ENCODE assay signal across 28 mouse cellular contexts in genomic region chr19:10300809-10301208, GRCm38 (mm10). TPM values are rescaled to one million over a fixed set of nuclear protein-coding genes. Genes with fewer than 3 reads are reported as not detected.
DNase-seq lines count a peak whose midpoint lies in the region; ATAC-seq and TF ChIP-seq lines count a peak whose summit lies in the region.
"Had no signal": no experiment of that assay in that cellular context is flagged by ENCODE, and none has a peak within 500 bp of the region (broad histone marks: within the 10 kb centered on the region; RNA-seq: fewer than 3 reads in every experiment).

No protein-coding gene starts in this region.

- H3K9me3 ChIP-seq in hindbrain, embryonic 13.5 days: no peaks in the 10 kb centered on the region
- H3K9me3 ChIP-seq: embryonic facial prominence, embryonic 12.5 days; G1E; heart, embryonic 10.5 days; kidney, embryonic 15.5 days; limb, embryonic 15.5 days; midbrain, embryonic 15.5 days; neural tube, embryonic 15.5 days had no signal

- TF ChIP-seq CTCF in cortical plate, adult 2 months (IDR thresholded peaks at IDR 0.05; ENCODE audit: extremely low read depth, insufficient read depth, low read length): no peak

- H3K4me1 ChIP-seq in cortical plate, adult 2 months (ENCODE audit: control insufficient read depth, insufficient read depth, low read length): peaks cover 28% of the 10 kb centered on the region
- peaks cover 57% of the 10 kb centered on the region for H3K4me1 ChIP-seq in hindbrain, embryonic 13.5 days (replicated peaks)

- no peak for TF ChIP-seq POLR2A in cortical plate, adult 2 months (IDR thresholded peaks at IDR 0.05; ENCODE audit: extremely low read depth, insufficient read depth, low read length)

- H3K36me3 ChIP-seq in hindbrain, embryonic 13.5 days: no peaks in the 10 kb centered on the region
- H3K36me3 ChIP-seq: embryonic facial prominence, embryonic 12.5 days; G1E; heart, embryonic 10.5 days; kidney, embryonic 15.5 days; limb, embryonic 15.5 days; midbrain, embryonic 15.5 days; neural tube, embryonic 15.5 days had no signal

- H3K4me2 ChIP-seq in hindbrain, embryonic 13.5 days: no peak overlapping the region
- H3K4me2 ChIP-seq: embryonic facial prominence, embryonic 12.5 days; kidney, embryonic 15.5 days; limb, embryonic 15.5 days; lung, embryonic 14.5 days; midbrain, embryonic 15.5 days; neural tube, embryonic 15.5 days had no signal

- peaks cover 65% of the 10 kb centered on the region for H3K27me3 ChIP-seq in hindbrain, embryonic 13.5 days
- H3K27me3 ChIP-seq: midbrain, embryonic 15.5 days had no signal

- H3K27ac ChIP-seq in cortical plate, adult 2 months (ENCODE audit: insufficient read depth, low read length): 0 out of 2 replicates have a peak overlapping the region, but pooled peaks have one; percentile 18
- no peak overlapping the region for H3K27ac ChIP-seq in hindbrain, embryonic 13.5 days
- H3K27ac ChIP-seq: embryonic facial prominence, embryonic 12.5 days; heart, embryonic 10.5 days; hindbrain, postnatal 0 days; kidney, embryonic 15.5 days; limb, embryonic 15.5 days; liver, embryonic 14.5 days; midbrain, embryonic 15.5 days; neural tube, embryonic 15.5 days; stomach, postnatal 0 days had no signal

- no peak overlapping the region for H3K9ac ChIP-seq in hindbrain, embryonic 13.5 days
- H3K9ac ChIP-seq: embryonic facial prominence, embryonic 12.5 days; forebrain, postnatal 0 days; kidney, embryonic 15.5 days; limb, embryonic 15.5 days; liver, embryonic 14.5 days; lung, embryonic 14.5 days; midbrain, embryonic 15.5 days; neural tube, embryonic 15.5 days had no signal

- no peak overlapping the region for H3K4me3 ChIP-seq in cortical plate, adult 2 months (ENCODE audit: insufficient read depth, low read length)
- no peak overlapping the region for H3K4me3 ChIP-seq in hindbrain, embryonic 13.5 days
- H3K4me3 ChIP-seq: embryonic facial prominence, embryonic 12.5 days; heart, embryonic 10.5 days; kidney, embryonic 15.5 days; limb, embryonic 15.5 days; megakaryocyte, embryonic 14.5 days; midbrain, embryonic 15.5 days; neural tube, embryonic 15.5 days had no signal

- ATAC-seq in hindbrain, embryonic 13.5 days (ENCODE audit: low FRiP score): no peak
- ATAC-seq: forebrain, postnatal 0 days; hindbrain, postnatal 0 days; intestine, postnatal 0 days; midbrain, embryonic 15.5 days; Patski had no signal

- intact Hi-C loops in left cerebral cortex, postnatal 14 days (cut with DNase I): no loop called here

- peak; percentile 72 for DNase-seq in layer of hippocampus, adult 11-12 months (ENCODE audit: low spot score)
- DNase-seq in layer of hippocampus, adult 9-10 months (ENCODE audit: low spot score): no peak
- DNase-seq in 3134 (ENCODE audit: extremely low read depth, insufficient read length, low spot score): peak; percentile 46
- peak; percentile 16 to 18 for DNase-seq in left cerebral cortex, postnatal 14 days (ENCODE audit: low spot score in 2 of 2)
- no peak for DNase-seq in ovary, postnatal 36 days (ENCODE audit: low spot score)
- DNase-seq: adrenal gland, postnatal 36 days; cerebellum, adult 11-12 months; cerebellum, postnatal 10 days; forebrain, postnatal 0 days; kidney, postnatal 36 days; lung, embryonic 14.5 days; lung, postnatal 36 days had no signal

- WGBS in hindbrain, embryonic 13.5 days: 89% methylated on average over 4 of the region's 4 CpGs

RNA-seq across cellular contexts. Expression of gene Dagla, which starts 3.9 kb away (rescaled TPM):
- polyA plus RNA-seq in cortical plate, adult 2 months (2012; rRNA removed): 69.9 and 75.1 TPM in 2 replicates
- total RNA-seq in left cerebral cortex, postnatal 14 days (2021): 10 to 100 TPM; 84.2 to 85.4 TPM
- 6.1 and 6.3 TPM in 2 replicates for polyA plus RNA-seq in hindbrain, embryonic 13.5 days (2015; fragmentation: Nextera tagmentation; extraction: Ambion mirVana)
- total RNA-seq: hematopoietic stem cell, adult 5-6 weeks had no signal
- polyA plus RNA-seq: G1E had no signal

Comparison
In these comparisons a context has a peak if more than half of its experiments do, and no peak if none do; other contexts are left out.
1. DNase-seq: peak in layer of hippocampus, adult 11-12 months (single experiment), 3134 (single experiment) and left cerebral cortex, postnatal 14 days (2 of 2); none in layer of hippocampus, adult 9-10 months (single experiment) and ovary, postnatal 36 days (single experiment).